Mouse (Mus musculus): ENCODE data around the gene Ttc17. TPM values are rescaled to one million over a fixed set of nuclear protein-coding genes. Genes with fewer than 3 reads are reported as not detected.

Gene Ttc17
- polyA plus RNA-seq, 1 experiment from 2014 or later, result 18.3 TPM

DNA sequence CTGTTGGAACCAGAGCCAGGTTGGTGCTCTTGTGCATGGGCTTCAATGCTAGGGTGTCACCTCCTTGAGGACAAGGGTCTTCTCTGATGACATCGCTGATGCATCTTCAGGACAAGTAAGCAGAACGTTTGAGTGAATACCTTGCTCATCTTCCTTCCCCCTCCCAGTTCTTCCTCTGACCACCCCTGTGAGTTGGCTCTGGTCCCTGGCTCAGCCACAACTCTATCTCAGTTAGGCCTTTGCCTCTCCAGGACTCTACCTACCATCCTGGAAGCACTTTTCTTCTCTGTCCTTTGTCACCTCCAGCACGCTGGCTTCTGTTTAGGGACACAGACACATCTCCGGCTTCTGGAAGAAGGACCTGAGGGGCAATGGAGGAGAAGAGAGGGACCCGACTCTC lies 126.9 kb downstream of the Ttc17 start:
- no peak for ATAC-seq (ENCODE audit: low FRiP score)
- 82% methylated on average over 5 of the region's 5 CpGs for WGBS
- no peak overlapping the region for H3K4me2 ChIP-seq (replicated peaks)
- H3K9me3 ChIP-seq (replicated peaks), result no peaks in the 10 kb centered on the region
- peaks cover 19% of the 10 kb centered on the region for H3K27me3 ChIP-seq
- no peak overlapping the region for H3K4me3 ChIP-seq
- no peaks in the 10 kb centered on the region for H3K4me1 ChIP-seq
- no peak overlapping the region for H3K9ac ChIP-seq
- no peak overlapping the region for H3K27ac ChIP-seq
- H3K36me3 ChIP-seq, result no peaks in the 10 kb centered on the region

DNA sequence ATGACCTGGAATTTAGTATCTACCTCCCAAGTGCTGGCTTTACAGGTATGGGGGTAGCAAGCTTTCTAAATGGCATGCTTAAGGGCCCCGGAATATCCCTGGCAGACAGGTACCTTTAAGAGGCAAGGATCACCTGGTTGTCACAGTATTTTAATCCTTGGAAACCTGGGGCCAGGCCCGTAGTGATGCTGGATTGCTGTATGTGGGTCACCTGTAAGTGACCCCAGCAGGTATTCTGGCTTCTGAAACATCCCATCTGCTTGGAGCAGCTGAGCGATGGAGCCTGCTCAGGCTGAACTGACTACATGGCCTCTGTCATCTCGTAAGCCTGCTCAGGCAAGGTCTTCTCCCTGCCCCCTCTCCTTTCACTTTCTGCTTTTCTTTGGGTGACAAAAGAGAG lies 130.4 kb downstream of the Ttc17 start:
- H3K9ac ChIP-seq, result no peak overlapping the region
- ATAC-seq (ENCODE audit: low FRiP score), result no peak
- no peak overlapping the region for H3K4me2 ChIP-seq (replicated peaks)

DNA sequence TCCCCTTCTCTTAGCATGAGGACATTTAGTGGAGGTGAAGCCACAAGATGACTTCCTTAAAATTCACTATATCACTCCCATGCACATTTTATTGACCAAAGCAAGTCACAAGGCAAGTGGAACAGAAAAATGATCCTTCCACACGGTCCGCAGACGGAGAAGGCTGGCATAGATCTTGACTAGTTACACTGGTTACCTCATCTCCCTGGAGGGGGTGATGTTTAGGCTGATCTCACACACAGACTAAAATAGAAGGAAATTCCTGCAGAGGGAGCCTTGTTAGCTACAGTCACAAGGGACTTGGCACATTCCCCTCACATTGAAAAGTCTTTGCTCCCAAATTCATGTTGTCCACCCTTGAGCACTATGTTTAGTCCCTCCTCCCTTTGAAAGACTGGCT lies 130.8 kb downstream of the Ttc17 start:
- 74% methylated on average over 3 of the region's 3 CpGs for WGBS
- ATAC-seq (ENCODE audit: low FRiP score), result no peak
- Histone ChIP-seq H3K27me3 (peaks cover 43% of the 10 kb centered on the region), H3K9me3 (replicated peaks) (no peaks in the 10 kb centered on the region), H3K4me1 (no peaks in the 10 kb centered on the region), H3K4me2 (replicated peaks) (no peak overlapping the region), H3K36me3 (no peaks in the 10 kb centered on the region), H3K27ac (no peak overlapping the region), H3K9ac (no peak overlapping the region), H3K4me3 (no peak overlapping the region)

More for the DNA sequence above, 130.4 kb downstream of the Ttc17 start:
- Histone ChIP-seq H3K4me1 (no peaks in the 10 kb centered on the region), H3K9me3 (replicated peaks) (no peaks in the 10 kb centered on the region), H3K27ac (no peak overlapping the region), H3K36me3 (no peaks in the 10 kb centered on the region), H3K27me3 (peaks cover 39% of the 10 kb centered on the region), H3K4me3 (no peak overlapping the region)
- WGBS, result 77% methylated on average over 4 of the region's 4 CpGs

DNA sequence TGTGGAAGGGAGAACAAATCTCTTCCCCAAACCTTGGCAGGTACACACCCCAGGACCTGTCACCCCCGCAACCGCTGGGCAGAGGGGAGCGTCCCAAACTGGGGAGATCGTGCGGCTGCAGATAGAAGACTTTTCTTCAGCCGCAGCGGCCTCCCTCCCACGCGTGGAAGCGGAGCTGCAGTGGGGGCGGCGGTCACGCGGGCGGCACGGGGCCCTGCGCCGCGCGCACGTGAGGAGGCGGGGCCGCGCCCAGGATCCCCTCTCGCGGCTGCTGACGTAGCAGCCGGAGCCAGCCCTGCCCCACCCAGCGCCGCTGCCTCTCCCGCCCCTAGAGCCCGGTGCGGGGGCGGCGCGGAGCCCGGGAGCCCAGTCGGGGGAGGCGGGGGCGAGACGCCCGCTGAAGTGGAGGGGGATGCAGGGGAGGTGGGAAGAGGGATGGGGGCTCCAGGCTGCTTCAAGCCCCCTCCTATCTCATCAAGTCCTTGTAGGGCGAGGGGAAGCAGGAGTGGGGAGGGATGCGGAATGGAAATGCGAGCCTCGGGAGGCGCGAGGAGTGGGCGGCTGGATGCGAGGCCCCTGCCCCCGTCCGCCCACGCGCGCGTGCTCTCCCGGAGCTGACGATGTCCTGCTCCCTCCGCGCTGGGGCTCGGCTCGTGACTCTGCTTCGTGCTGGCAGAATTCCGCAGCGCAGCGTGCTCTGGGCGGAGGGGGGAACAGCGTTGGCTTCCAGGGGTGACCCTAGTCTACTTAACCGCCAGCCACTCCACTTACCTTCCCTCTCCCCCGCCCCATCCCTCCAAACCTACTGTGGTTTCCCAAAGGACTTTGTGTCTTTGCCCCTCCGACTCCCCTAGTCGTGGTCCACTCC lies 133.1 kb downstream of the Ttc17 start:
- Histone ChIP-seq H3K4me1 (no peaks in the 10 kb centered on the region), H3K9ac (peak overlapping the region; percentile 71), H3K36me3 (no peaks in the 10 kb centered on the region), H3K27ac (no peak overlapping the region), H3K4me2 (replicated peaks) (peak overlapping the region; percentile 94), H3K27me3 (peaks cover 43% of the 10 kb centered on the region), H3K4me3 (peak overlapping the region; percentile 56), H3K9me3 (replicated peaks) (no peaks in the 10 kb centered on the region)
- peak; percentile 87 for ATAC-seq (ENCODE audit: low FRiP score)
- under 1% methylated on average over 65 of the region's 72 CpGs for WGBS

DNA sequence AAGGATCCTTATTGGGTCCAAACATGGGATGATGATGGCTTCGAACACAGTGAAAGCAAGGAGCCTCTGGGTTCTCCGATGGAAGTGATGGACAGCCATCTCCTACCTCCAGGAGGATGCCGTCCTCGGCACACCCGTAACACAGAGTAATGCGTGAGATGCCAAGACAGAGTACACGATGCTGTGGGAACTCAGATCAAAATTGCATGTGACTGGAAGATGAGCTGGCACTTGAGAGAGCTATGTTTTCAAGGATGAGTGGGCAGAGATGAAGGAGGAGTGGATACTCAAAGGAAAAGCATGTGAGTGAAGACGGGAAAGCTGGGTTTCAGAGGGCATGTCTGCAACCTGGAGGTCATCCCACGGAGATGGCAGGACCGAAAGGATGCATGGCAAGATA lies 135.3 kb downstream of the Ttc17 start:
- Histone ChIP-seq H3K27ac (no peak overlapping the region), H3K27me3 (peaks cover 45% of the 10 kb centered on the region), H3K4me2 (replicated peaks) (no peak overlapping the region), H3K4me3 (no peak overlapping the region), H3K4me1 (peaks cover 15% of the 10 kb centered on the region), H3K36me3 (no peaks in the 10 kb centered on the region), H3K9ac (no peak overlapping the region), H3K9me3 (replicated peaks) (no peaks in the 10 kb centered on the region)
- no peak for ATAC-seq (ENCODE audit: low FRiP score)
- WGBS, result 90% methylated on average over 10 of the region's 10 CpGs

DNA sequence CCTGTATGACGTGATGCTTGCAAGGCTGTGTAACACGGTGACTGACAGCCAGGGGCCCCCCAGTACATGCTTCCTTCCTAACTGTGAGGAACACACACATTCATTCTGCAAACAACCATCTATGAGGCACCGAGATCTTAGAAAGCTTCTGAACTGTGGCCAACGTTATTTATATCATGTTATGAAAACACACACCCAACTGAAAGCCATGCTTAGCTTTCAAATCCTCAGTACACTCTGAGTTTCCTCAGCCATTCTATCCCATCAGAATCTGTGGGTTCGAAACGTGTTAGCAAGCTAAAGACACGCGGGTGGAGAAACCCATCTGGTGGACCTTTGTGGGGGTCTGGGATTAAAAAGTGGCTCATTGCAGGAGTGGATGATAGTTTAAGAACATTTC lies 137.7 kb downstream of the Ttc17 start:
- no peak for ATAC-seq (ENCODE audit: low FRiP score)
- no peaks in the 10 kb centered on the region for H3K9me3 ChIP-seq (replicated peaks)

DNA sequence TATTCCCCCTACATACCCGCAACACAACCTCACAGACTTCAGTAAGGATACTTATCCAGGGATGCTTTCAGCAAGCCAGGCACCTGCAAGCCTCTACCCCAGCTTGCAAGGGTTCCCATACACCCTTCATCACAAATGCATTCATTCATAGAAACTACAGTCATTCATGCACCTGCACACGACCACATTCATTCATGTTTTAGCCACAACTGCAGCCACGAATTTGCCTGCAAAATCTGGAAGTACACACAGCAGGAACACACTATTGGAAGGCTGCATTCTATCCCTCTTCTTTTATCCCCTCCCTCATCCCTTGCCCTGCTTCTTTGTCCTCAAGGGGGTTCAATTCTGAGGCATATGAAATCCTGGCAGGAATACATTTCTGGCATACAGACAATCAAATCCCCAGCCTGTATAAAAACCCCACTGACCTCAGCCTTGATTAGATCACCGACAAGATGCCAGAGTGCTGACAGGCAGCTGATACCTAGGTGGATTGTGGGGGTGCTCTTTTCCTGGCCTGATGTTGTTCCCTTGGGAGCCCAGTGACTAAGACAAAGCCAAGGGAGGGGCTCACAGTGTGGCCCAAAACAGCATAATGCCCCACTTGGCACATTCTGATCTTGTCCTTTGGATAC lies 139.2 kb downstream of the Ttc17 start:
- H3K4me2 ChIP-seq (replicated peaks), result no peak overlapping the region
- H3K36me3 ChIP-seq, result no peaks in the 10 kb centered on the region
- peaks cover 25% of the 10 kb centered on the region for H3K27me3 ChIP-seq
- 23% methylated on average over 4 of the region's 4 CpGs for WGBS
- no peak for ATAC-seq (ENCODE audit: low FRiP score)
- H3K9me3 ChIP-seq (replicated peaks), result no peaks in the 10 kb centered on the region
- H3K27ac ChIP-seq, result peak overlapping the region; percentile 23; the same call in 1 of the 2 replicates
- H3K4me3 ChIP-seq, result no peak overlapping the region
- peaks cover 38% of the 10 kb centered on the region for H3K4me1 ChIP-seq
- no peak overlapping the region; the same call in 1 of the 2 replicates for H3K9ac ChIP-seq

More for the DNA sequence above, 137.7 kb downstream of the Ttc17 start:
- Histone ChIP-seq H3K4me3 (no peak overlapping the region), H3K27me3 (peaks cover 25% of the 10 kb centered on the region), H3K27ac (no peak overlapping the region), H3K4me2 (replicated peaks) (no peak overlapping the region), H3K36me3 (no peaks in the 10 kb centered on the region), H3K9ac (no peak overlapping the region), H3K4me1 (peaks cover 31% of the 10 kb centered on the region)
- WGBS, result 87% methylated on average over 8 of the region's 8 CpGs

DNA sequence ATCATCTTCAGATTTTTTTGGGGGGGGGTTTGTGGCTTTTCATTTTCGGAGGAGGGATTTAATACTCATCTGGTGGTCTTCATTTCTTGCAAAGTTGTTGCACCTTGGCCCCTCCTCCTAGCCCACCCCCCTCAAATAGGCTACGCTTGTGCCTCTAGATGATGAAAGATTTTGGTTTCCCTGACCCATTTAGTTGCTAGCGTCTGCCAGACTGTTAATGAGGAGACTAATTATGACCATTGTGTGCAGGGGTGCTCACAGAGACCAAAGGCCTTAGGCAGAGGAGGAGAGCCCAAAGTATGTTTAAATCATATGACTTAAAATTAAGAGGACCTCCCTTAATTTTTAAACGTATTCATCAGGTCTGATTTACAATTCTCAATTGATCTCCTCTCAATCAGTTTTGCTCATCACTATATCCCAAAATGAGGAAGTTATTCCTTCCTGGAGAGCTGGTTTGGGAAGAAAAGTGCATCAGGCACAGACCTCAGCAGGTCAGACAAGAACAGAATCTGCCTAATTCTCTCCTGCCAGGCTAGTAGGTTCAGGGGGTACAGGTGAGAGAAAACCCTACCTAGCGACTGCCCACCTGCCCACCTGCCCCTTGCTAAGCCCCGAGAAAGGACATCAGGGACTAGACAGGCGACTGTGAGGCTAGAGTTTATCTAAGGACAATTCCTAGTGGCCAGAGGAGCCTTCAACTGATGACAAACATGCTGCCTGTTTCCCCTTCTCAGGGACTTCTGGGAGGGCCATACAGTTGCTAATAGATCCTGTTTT lies 139.9 kb downstream of the Ttc17 start:
- Histone ChIP-seq H3K4me3 (no peak overlapping the region), H3K27ac (no peak overlapping the region), H3K4me2 (replicated peaks) (peak overlapping the region; percentile 62; the same call in 1 of the 2 replicates), H3K9ac (0 out of 2 replicates have a peak overlapping the region, but pooled peaks have one; percentile 5), H3K4me1 (peaks cover 38% of the 10 kb centered on the region), H3K9me3 (replicated peaks) (no peaks in the 10 kb centered on the region), H3K36me3 (no peaks in the 10 kb centered on the region), H3K27me3 (peaks cover 19% of the 10 kb centered on the region)
- WGBS, result 23% methylated on average over 7 of the region's 7 CpGs
- ATAC-seq (ENCODE audit: low FRiP score), result no peak

DNA sequence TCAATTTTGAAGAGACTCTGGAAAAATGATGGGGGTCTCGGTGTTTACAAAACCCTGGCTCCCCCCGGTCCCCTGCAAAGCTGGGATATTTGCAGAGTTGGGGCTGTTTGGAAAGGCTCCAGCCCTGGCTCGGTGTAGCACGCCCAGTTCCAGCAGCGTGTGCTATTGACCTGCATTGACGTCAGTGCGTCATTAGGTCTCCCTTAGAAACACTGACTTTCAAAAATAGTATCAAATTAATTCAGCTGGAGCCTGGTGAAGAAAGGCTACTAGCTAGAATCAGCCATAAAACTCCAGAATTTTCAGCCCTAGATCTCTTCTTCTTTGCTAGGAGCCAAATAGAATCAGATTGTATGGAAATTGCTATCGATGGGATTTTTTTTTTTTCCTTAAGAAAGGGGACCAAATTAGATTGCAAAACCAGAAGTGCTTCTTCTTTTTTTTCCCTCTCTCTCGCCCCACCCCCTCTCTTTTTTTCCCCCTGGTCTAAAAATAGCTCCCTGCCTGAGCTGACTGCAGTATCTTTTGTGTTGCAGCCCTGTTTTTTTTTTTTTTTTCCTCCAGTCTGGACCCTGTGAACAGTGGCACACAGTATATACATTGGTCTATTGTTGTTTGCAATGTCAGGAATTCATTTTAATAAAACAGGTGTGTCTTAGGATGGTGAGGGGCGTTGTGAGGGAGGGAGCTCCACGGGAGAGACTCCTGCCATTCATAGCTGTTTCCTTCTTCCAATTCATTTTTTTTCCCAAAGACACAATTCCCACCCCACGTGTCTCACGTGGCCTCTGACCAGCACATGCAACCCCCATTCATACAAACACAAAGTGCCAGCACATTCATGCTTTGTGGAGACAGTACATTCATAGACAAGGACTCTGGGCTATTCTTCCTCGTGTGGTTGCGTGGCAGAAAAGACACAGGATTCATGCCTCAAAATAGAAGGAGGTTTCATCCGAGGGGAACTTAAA lies 141.0 kb downstream of the Ttc17 start:
- no peaks in the 10 kb centered on the region for H3K9me3 ChIP-seq (replicated peaks)
- H3K27ac ChIP-seq, result peak overlapping the region; percentile 70
- peak overlapping the region; percentile 34 for H3K4me3 ChIP-seq
- H3K27me3 ChIP-seq, result peaks cover 13% of the 10 kb centered on the region
- peak overlapping the region; percentile 13; the same call in 1 of the 2 replicates for H3K9ac ChIP-seq
- WGBS, result 4% methylated on average over 16 of the region's 16 CpGs
- peaks cover 38% of the 10 kb centered on the region for H3K4me1 ChIP-seq
- ATAC-seq (ENCODE audit: low FRiP score), result peak; percentile 84
- peak overlapping the region; percentile 62 for H3K4me2 ChIP-seq (replicated peaks)
- H3K36me3 ChIP-seq, result no peaks in the 10 kb centered on the region

DNA sequence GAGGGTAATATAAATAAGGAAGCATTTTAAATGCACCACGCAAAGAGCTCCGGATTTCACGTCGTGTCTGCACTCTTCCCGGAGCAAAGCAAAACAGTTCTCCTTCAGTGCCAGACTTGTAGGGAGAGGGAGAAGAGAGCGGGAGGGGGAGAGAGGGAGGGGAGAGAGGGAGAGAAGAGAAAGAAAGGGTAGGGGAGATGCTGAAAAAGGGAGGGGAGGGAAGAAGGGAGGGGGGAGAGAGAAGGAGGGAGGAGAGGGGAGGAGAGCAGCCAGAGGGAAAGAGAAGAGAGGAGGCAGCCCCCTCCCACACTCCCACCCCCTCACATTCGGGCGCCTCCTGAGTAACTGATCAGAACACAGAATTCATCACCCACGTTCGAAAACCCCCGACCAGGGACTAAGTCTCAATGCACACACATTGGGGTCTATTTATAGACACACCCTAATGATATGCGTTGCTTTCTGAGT lies 141.8 kb downstream of the Ttc17 start:
- under 1% methylated on average over 12 of the region's 12 CpGs for WGBS

DNA sequence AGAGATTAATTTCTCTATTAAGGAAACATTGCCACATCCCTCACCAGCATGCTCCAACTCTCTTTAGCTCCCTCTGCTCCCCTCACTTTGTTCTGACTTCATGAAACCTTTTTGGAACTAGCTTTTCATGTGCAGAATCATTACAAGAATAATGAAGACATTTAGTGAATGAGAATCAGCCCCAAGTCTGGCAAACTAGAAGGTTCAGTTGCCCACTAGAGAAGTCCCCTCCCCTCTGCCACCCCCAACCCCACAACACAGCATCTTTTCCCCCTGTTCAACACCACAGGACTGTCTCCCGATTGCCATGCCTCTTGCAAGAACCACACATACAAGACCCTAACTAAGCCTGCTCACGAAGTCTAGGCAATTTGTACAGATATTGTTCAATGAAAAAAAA lies 142.5 kb downstream of the Ttc17 start:
- Histone ChIP-seq H3K4me1 (peaks cover 38% of the 10 kb centered on the region), H3K4me3 (peak overlapping the region; percentile 34), H3K27ac (peak overlapping the region; percentile 12; the same call in 1 of the 2 replicates), H3K4me2 (replicated peaks) (peak overlapping the region; percentile 62), H3K9me3 (replicated peaks) (no peaks in the 10 kb centered on the region), H3K9ac (peak overlapping the region; percentile 43), H3K27me3 (peaks cover 13% of the 10 kb centered on the region), H3K36me3 (no peaks in the 10 kb centered on the region)
- ATAC-seq (ENCODE audit: low FRiP score), result no peak
- WGBS, result 2% methylated on average over 2 of the region's 2 CpGs

More for the DNA sequence above, 141.8 kb downstream of the Ttc17 start:
- ATAC-seq (ENCODE audit: low FRiP score), result peak; percentile 55
- peaks cover 13% of the 10 kb centered on the region for H3K27me3 ChIP-seq
- no peaks in the 10 kb centered on the region for H3K36me3 ChIP-seq
- peak overlapping the region; percentile 70 for H3K27ac ChIP-seq
- peak overlapping the region; percentile 34 for H3K4me3 ChIP-seq
- H3K4me1 ChIP-seq, result peaks cover 38% of the 10 kb centered on the region
- H3K4me2 ChIP-seq (replicated peaks), result peak overlapping the region; percentile 62
- no peaks in the 10 kb centered on the region for H3K9me3 ChIP-seq (replicated peaks)
- peak overlapping the region; percentile 43; the same call in 1 of the 2 replicates for H3K9ac ChIP-seq

Measured in hindbrain, embryonic 12.5 days (tissue).